In genomic region chr12:81144201-81144600, GRCm38 (mm10) we compare ENCODE assay signal across 19 mouse cellular contexts.
DNase-seq lines count a peak whose midpoint lies in the region; ATAC-seq lines count a peak whose summit lies in the region.
"Had no signal": no experiment of that assay in that cellular context is flagged by ENCODE, and none has a peak within 500 bp of the region (broad histone marks: within the 10 kb centered on the region; RNA-seq: fewer than 3 reads in every experiment).

No protein-coding gene starts in this region.

- no peak overlapping the region for H3K9ac ChIP-seq in midbrain, embryonic 16.5 days (ENCODE audit: low read depth, low read length)
- no peak overlapping the region for H3K9ac ChIP-seq in heart, embryonic 16.5 days (ENCODE audit: low read length)
- H3K9ac ChIP-seq: forebrain, embryonic 13.5 days; forebrain, postnatal 0 days; hindbrain, embryonic 13.5 days had no signal

- no peak overlapping the region for H3K27ac ChIP-seq in heart, embryonic 10.5 days
- no peak overlapping the region for H3K27ac ChIP-seq in midbrain, embryonic 10.5 days (replicated peaks)
- no peak overlapping the region for H3K27ac ChIP-seq in midbrain, embryonic 16.5 days (ENCODE audit: low read length)
- no peak overlapping the region for H3K27ac ChIP-seq in heart, embryonic 16.5 days (ENCODE audit: low read length)
- H3K27ac ChIP-seq: embryonic facial prominence, embryonic 10.5 days; forebrain, embryonic 13.5 days; hindbrain, embryonic 13.5 days; hindbrain, postnatal 0 days had no signal

- no peaks in the 10 kb centered on the region for H3K36me3 ChIP-seq in heart, embryonic 10.5 days
- peaks cover 3% of the 10 kb centered on the region; the same call in 1 of the 2 replicates for H3K36me3 ChIP-seq in midbrain, embryonic 10.5 days
- H3K36me3 ChIP-seq in midbrain, embryonic 16.5 days (ENCODE audit: control insufficient read depth, insufficient read depth, low read length) = no peaks in the 10 kb centered on the region
- no peaks in the 10 kb centered on the region for H3K36me3 ChIP-seq in heart, embryonic 16.5 days (ENCODE audit: control insufficient read depth, insufficient read depth)
- H3K36me3 ChIP-seq: hindbrain, embryonic 13.5 days had no signal

- H3K27me3 ChIP-seq in heart, embryonic 10.5 days (ENCODE audit: insufficient read depth, poor library complexity, severe bottlenecking) = no peaks in the 10 kb centered on the region
- peaks cover 88% of the 10 kb centered on the region for H3K27me3 ChIP-seq in midbrain, embryonic 10.5 days (ENCODE audit: low read depth, poor library complexity, severe bottlenecking)
- no peaks in the 10 kb centered on the region for H3K27me3 ChIP-seq in midbrain, embryonic 16.5 days (ENCODE audit: control insufficient read depth, insufficient read depth, low read depth, low read length)
- no peaks in the 10 kb centered on the region for H3K27me3 ChIP-seq in heart, embryonic 16.5 days (ENCODE audit: control insufficient read depth, insufficient read depth, low read length)
- H3K27me3 ChIP-seq: forebrain, embryonic 13.5 days had no signal

- H3K4me2 ChIP-seq in midbrain, embryonic 16.5 days (ENCODE audit: low read length) = no peak overlapping the region
- peak overlapping the region; percentile 33; the same call in 1 of the 2 replicates for H3K4me2 ChIP-seq in heart, embryonic 16.5 days (ENCODE audit: low read depth, low read length)
- H3K4me2 ChIP-seq: forebrain, embryonic 13.5 days; hindbrain, embryonic 13.5 days had no signal

- ATAC-seq in midbrain, embryonic 16.5 days = no peak
- ATAC-seq in heart, embryonic 16.5 days (replicated peaks; ENCODE audit: extremely low read depth, insufficient read depth, low FRiP score) = peak; percentile 52
- ATAC-seq: forebrain, embryonic 13.5 days; forebrain, postnatal 0 days; hindbrain, postnatal 0 days had no signal

- no peak for DNase-seq in heart, embryonic 10.5 days (ENCODE audit: low spot score)
- DNase-seq in heart, adult 8-10 months (ENCODE audit: low spot score) = no peak
- peak; percentile 28 for DNase-seq in midbrain, embryonic 10.5 days (ENCODE audit: low spot score)
- peak; percentile 58 for DNase-seq in heart, postnatal 4 days
- DNase-seq in adrenal gland, postnatal 36 days = no peak
- DNase-seq: adrenal gland, adult 2 months; adrenal gland, postnatal 25 days; cerebellum, adult 2 months; cerebellum, postnatal 10 days; forebrain, postnatal 0 days; gastrocnemius, postnatal 14 days; kidney, adult 11 months; kidney, adult 9 months had no signal

- H3K4me3 ChIP-seq in heart, embryonic 10.5 days = 0 out of 2 replicates have a peak overlapping the region, but pooled peaks have one; percentile 8
- no peak overlapping the region for H3K4me3 ChIP-seq in midbrain, embryonic 10.5 days
- H3K4me3 ChIP-seq in midbrain, embryonic 16.5 days (ENCODE audit: low read depth, low read length) = no peak overlapping the region
- H3K4me3 ChIP-seq in heart, embryonic 16.5 days (ENCODE audit: low read length) = no peak overlapping the region
- H3K4me3 ChIP-seq: embryonic facial prominence, embryonic 10.5 days; forebrain, embryonic 13.5 days; hindbrain, embryonic 13.5 days had no signal

- H3K9me3 ChIP-seq in heart, embryonic 10.5 days = no peaks in the 10 kb centered on the region
- no peaks in the 10 kb centered on the region for H3K9me3 ChIP-seq in midbrain, embryonic 10.5 days (replicated peaks)
- no peaks in the 10 kb centered on the region for H3K9me3 ChIP-seq in midbrain, embryonic 16.5 days (replicated peaks; ENCODE audit: control insufficient read depth, low read length, poor library complexity, severe bottlenecking)
- no peaks in the 10 kb centered on the region for H3K9me3 ChIP-seq in heart, embryonic 16.5 days (replicated peaks; ENCODE audit: control insufficient read depth, low read length)
- H3K9me3 ChIP-seq: embryonic facial prominence, embryonic 10.5 days; forebrain, embryonic 13.5 days; hindbrain, embryonic 13.5 days had no signal

- 25% methylated on average over 10 of the region's 10 CpGs for WGBS in heart, embryonic 10.5 days
- WGBS in midbrain, embryonic 10.5 days = 47% methylated on average over 10 of the region's 10 CpGs
- 39% methylated on average over 10 of the region's 10 CpGs for WGBS in midbrain, embryonic 16.5 days
- WGBS in heart, embryonic 16.5 days = 25% methylated on average over 10 of the region's 10 CpGs

- peaks cover 26% of the 10 kb centered on the region for H3K4me1 ChIP-seq in heart, embryonic 10.5 days
- H3K4me1 ChIP-seq in midbrain, embryonic 10.5 days = peaks cover 54% of the 10 kb centered on the region
- H3K4me1 ChIP-seq in midbrain, embryonic 16.5 days (ENCODE audit: control insufficient read depth, insufficient read depth, low read length) = no peaks in the 10 kb centered on the region
- H3K4me1 ChIP-seq in heart, embryonic 16.5 days (ENCODE audit: control insufficient read depth, insufficient read depth, low read length) = peaks cover 6% of the 10 kb centered on the region

Comparison
In these comparisons a context has a peak if more than half of its experiments do, and no peak if none do; other contexts are left out.
1. DNase-seq: peak in midbrain, embryonic 10.5 days (single experiment) and heart, postnatal 4 days (single experiment); none in heart, embryonic 10.5 days (single experiment), heart, adult 8-10 months (single experiment) and adrenal gland, postnatal 36 days (0 of 2).